Mouse (Mus musculus) mouse trophoblast stem cell (cell line): Measurements from ENCODE around the gene Tex48.

Experiments
- in situ Hi-C, 2 experiments: fragments of 300-500 bp; cut with MseI, MboI; formaldehyde crosslinking; loops; 2 replicates in 1 of 2; 3 replicates in 1 of 2; pipeline ENCODE4 v1.15.1; 2025

Tex48 gene

DNA sequence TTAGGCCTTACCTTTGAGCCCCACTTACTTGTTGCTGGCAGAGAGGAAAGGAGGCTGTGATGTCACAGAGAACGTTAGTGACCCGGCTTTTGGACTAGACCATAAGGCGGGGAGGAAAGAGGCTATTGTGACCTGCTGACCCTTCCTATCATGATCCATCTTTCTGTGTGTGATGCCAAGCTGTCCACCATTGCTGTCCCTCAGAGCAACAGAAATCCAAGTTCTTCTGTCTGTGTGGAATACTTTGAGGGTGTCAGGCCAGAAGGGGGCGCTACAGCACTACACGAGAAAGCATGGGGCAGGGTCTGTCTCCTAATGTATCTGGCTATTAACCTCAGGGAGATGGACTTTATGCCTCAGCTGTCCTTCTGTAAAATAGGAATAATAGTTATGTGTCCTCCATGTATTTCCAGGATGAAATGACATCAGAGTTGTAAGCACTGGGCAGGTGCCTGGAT lies at the start of gene Tex48:
Gene Tex48, minus strand, starts transcription at position 51 of the 458 bp plus-strand sequence.
- in situ Hi-C loops, result no loop called here

DNA sequence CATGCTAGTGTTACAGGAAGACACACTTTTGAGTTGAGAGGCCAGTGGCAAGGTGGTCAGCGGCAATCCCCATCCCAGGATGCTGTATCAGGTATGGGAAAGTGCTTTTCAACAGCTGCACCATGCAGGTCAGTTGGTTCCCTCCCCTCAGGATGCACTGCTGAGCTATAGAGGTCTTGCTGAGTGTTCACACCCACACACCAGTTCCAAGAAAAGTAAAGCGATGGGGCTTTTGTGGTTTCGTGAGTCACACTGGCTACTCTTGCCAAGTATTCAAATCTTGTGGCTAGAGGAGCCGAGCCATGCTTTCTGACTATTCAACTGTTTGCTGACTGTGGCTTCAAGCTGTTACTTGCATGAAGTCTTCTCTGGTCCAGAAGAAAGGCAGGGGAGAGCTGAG lies 46.0 kb upstream of the Tex48 start:
- in situ Hi-C loops, result no loop called here

DNA sequence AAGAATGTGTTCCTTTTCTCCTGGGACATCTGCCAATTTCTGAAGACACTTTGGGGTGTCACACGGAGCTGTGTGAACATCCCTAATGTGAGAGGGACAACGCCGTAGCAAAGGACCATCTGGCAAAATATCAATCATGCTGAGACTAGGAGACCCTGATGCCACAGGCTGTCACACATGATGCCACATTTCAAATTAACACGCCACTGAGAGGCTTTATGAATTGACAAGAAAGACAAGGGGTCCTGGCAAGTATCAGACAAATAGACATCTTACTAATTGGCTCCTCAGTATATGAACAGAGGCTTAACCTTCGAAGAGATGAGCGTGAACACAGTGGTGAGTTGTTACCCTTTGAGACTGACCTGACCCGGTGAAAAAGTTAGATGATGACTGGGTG lies 43.5 kb upstream of the Tex48 start:
- in situ Hi-C loops, result no loop called here

DNA sequence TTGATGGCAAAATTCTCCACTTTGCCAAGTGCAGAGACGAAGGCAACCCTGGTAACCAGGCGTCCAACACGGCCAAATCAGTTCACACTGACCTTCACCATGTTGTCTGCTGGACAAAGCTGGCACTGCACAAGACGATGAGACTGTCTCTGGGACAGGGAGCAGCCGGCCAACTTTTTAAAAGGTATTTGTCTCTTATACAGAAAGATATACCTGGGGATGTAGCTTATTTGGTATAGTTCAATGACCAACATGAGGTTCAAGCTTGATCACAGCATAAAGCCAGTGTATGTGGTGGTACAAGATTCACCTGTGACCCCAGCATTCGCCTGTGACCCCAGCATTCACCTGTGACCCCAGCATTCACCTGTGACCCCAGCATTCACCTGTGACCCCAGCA lies 41.1 kb upstream of the Tex48 start, which contains the start of gene Gm11214:
Gene Gm11214, minus strand, starts transcription at position 101 of the 400 bp plus-strand sequence.
- in situ Hi-C loops, result no loop called here

DNA sequence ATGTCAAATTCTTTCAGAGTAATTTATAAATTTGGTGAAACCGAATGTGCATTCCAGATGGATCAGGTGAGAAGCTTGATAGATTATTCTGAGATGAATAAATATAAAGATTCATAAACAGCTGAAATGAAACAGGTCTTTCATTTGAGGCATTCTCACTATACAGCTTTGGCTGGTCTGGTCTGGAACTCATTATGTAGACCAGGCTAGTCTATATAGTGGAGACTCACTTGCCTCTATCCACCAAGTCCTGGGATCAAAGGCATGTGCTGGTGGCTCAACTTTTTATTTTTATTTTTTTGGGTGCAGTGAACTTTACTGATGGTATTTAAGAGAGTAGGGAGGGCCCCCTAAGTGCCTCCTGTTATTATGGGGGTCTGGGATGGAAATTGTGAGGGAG lies 39.6 kb upstream of the Tex48 start:
- in situ Hi-C loops, result no loop called here

DNA sequence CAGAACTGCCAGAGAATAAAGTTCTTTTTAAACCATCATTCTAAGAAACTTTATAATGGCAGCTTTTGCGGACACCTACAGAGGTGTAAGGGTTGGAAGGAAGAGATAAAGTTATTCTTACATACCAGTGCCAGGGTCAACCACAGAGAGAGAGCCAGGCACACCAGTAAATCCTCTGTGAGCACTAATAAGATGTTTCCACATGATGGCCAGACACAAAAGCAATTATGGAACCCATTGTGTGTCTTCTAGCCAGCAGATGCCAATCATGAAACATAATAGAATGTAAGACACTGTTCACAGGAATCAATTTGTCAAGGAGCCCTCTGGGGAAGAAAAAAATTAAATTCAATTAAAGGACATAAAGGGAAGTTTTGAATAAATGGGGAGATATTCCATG lies 39.2 kb upstream of the Tex48 start:
- in situ Hi-C loops, result no loop called here

DNA sequence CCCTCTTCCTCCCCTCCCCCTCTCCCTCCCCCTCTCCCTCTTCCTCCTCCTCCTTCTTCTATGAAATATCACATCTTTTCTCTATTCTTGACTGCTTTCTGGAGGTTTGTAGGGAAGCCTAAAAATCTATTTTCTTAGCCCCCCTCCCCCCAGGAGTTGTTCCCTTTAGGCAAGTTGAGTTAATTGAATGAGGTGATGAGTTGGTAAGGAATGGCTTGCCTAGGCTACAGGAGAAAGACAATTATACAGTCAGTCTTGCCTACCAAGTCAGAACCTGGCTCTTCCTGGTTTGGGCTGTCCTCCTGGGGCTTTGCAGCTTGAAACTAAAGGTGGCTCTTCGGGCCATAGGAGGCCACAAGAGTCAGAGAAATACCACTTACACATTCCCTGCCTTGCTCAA lies 37.5 kb upstream of the Tex48 start:
- in situ Hi-C loops, result no loop called here

DNA sequence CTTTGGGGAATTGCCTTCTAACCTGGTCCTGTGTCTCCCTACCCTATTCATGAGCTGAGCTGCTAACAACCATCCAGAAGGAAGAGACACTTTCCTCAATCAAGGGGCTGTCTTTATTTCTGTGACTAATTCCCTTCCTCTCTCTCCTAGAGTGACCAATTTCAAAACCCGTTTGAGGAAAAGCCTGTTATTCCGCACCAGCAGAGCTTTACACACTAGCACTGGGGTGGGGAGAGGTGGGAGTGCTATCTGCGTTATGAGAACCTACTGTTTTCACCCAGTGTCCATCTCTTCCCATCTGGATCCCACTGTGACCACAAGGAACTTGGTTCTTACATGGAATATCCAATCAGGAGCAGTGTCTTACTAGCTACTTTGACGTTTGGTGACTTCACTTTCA lies 36.9 kb upstream of the Tex48 start:
- in situ Hi-C loops, result no loop called here

DNA sequence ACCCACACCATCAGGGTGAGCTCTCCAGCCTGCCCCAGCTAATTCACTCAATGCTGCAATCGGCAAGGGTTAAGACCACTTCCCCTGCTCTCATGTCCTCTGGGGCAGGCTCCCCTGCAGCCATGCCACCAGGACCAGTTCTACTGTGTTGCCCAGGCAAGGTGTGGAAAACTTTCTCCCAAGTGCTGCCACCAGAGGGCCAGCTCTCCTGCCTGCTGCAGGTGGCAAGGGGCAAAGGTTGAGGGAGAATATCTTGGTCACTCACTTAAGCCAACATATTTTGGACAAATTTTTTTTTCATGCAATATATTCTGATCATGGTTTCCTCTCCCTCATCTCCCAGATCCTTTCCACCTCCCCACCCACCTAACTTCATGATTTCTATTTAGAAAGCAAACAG lies 32.2 kb upstream of the Tex48 start:
- in situ Hi-C loops, result no loop called here

DNA sequence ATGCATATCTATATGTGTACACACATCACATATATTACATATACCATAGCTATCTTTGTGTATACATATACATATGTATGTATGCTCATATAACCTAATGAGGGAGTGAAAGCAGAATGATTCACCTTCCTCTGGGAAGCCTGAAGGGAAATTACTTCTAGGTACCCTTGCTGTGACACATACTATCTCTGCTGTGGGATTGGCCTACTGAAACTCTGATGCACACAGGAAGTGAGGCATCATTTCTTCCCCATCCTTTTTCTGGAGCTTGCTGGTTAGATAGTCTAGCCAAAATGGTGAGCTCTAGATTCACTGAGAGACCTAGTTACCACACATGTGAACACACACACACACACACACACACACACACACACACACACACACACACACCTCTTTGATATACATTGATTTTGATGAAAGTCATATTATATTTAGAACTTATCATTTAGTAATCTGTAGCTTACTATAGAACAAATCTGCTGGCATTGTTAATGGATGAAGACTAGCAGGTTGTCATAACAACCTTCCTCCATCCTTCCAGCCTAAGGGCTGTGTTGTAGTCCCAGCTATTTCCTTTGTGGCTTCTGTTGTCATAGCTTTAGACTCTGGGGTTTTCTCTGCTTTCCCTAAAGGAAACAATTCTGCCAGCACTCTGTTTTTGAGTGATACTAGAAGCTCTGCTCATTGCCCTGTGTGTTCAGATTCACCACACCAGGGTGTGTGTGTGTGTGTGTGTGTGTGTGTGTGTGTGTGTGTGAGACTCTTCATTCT lies 21.9 kb upstream of the Tex48 start:
- in situ Hi-C loops, result no loop called here

DNA sequence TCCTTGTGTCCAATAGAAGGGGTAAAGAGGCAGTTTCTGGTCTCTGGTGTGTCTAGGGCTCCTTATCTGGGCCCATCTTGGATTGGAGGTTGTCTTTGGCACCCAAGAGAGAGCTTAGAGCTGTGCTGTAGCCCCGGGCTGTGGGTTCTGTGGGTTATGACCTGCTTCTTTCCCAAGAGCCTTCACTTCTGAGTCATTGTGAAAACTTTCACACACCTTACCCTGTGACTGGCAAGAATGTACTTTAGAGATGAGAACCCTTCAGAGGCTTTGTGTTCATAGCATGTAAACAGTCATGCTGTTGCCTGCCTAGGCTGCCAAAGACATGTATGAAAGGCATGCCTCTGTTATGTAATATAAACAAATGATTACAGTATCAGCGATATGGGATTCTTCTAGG lies 17.6 kb upstream of the Tex48 start:
- in situ Hi-C loops, result no loop called here

DNA sequence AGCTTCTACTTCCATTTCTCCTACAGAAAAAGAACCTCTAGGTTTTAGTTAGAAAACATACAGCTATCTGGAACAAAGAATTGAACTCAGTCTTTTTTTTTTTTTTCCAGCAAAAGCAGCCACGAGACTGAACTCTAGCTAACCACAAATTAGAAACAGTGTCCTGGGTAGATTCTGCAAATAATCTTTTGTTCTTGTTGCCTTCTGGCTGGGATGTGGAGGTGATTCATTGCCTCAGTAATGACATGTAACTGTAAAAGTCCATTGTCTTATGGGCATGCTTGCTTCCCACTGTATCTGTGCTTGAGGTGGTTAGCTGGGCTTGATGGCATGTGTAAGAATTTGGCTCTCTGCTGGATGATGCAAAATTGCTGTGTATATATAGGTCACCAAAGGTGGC lies 16.4 kb upstream of the Tex48 start:
- in situ Hi-C loops, result no loop called here

DNA sequence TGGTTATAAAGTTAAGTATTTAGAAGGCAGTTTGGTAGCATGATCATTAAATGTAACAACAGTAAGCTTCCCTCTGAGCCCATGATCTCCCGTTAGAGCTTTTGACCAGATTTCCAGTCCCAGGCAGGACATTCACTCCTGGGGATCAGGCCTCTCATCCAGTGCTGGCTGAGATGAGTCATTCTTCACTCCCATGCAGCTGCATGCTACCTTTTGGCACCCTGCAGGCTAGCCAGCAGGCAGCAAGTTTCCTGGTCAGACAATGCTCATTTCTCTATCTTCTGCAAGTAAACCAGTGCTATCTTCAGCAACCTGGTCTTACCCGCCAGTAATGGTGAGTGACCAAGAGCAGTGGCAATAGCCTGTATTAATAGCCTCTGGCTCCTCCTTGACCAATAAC lies 11.0 kb upstream of the Tex48 start:
- in situ Hi-C loops, result no loop called here

DNA sequence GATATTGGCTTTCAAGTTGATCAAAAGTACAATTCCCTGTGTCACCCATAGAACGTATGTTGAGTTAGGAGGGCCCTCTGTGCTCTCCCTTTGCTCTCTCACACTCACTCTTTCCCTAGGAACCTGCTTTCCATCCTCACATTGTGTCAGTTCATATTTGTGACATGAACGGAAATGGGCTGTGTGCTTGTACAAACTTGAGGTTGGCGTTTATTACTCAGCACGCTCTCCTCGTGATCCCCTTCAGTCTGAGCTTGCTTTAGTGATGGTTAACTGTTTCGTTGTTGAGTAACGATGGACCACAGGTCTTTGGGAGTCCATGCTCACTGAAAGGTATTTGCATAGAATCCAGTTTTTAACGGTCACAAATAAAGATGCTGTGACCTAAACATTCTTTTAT lies 4.9 kb upstream of the Tex48 start:
- in situ Hi-C loops, result no loop called here

DNA sequence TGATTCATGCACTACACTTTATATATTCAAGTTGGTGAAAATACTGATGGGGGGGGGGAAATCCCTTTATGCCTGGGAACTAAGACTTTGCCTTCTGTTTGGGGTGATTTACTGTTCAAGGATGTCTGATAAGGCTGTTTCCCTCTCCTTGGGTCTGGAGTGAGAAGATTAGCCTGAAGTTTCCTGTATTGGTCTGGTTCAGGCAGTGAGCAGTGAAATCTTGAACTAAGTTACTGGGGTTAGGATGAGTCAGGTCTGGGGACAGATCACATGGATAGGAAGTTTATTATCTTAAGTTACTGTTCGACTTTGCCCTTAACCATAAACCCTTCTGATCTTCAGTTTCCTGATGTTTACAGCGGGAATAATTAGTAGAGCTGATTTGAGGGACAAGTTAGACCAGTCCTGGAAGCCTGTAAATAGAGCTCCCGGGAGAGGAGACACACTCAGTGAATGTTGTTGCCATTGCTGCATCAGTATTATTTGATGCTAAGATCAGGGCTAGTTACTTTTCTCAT lies 3.4 kb upstream of the Tex48 start:
- in situ Hi-C loops, result no loop called here

DNA sequence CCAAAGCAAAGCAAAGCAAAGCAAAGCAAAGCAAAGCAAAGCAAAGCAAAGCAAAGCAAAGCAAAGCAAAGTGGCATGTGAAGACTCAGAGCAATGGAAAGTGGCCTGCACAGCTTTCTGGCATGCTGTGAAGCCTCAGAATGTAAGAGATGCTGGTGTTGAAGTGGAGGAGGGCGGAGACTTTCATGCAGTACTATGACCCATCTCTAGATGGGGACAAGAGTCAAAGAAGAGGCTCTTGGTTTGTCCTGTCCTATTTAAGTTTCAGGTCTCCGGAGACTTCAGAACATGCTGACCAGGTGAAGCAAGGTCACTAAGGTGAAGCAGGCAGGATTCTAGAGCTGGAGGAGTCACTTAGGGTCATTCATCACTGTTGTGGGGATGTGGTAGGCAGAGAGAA lies 367 bp downstream of the Tex48 start:
- in situ Hi-C loops, result no loop called here

DNA sequence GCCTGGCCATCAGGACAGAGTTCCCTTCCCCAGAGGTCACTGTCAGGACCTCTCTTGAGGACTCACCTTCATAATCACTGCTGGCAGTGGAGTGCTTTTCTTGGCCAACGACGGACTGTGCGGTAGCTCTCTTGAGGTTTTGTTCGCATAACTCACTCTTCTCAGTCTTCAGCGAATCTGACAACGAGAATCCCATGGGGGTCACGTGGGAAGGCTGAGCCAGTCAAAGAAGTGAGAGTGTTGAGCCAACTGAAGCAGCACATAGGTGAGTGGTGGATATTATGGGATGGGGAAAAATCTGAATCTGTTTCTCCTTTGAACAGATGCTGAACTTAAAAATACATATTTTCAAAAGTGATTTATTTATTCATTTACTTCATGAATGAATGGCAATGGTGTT lies 13.8 kb downstream of the Tex48 start:
- in situ Hi-C loops, result no loop called here

DNA sequence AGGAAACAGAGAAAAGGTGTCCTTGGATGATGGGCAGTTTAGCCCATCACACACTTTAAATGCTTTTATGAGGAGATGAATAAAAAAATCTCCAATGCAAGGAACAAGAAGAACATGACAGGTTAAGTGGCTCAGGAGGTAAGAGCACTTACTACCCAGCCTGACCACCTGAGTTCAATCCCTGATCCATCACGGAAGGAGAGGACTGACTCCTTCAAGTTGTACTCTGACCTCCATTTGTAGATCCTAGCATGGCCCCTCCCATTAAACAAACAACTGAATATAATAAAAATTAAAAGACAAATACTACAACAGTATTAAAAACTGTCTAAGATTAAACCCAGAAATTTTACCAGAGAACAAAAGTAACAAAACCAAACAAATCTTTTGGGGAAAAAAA lies 16.3 kb downstream of the Tex48 start:
- in situ Hi-C loops, result no loop called here

DNA sequence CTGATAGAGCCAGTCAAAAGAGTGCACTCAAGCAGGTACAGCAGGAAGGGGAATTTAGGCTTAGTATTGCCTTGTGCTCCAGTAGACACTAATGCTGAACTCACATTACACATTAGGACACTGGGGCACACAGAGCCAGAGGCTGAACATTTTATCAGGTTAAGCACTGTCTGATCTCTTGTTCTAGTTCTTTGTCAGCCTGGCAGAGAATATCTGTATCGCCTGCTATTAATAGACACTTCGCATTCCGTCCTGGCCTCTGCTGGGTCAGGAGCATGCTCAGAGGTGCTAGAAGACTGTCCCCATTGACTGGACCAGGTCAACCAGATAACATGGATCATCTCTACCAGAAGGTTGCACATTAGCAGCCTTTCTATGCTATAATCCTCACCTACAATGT lies 16.7 kb downstream of the Tex48 start:
- in situ Hi-C loops, result no loop called here

DNA sequence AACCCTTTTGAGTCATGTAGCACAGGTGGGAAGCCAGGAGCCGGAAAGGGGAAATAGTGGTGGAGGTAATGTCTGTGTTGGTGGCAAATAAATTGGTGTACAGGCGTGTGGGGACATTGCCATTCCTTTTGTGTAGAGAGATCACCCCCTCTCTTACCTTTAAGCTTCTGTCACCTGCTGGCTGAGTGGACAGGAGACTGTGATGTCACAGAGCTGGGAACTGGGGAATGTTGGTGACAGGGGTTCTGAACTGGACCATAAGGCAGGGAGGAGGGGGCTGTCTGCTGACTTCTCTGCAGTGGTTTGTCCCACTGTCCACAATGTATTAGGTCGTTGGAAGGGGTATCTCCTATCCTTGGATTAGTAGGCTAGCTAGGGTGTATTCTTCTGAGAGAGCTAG lies 17.3 kb downstream of the Tex48 start, which contains the start of gene Gm11213:
Gene Gm11213, minus strand, starts transcription at position 317 of the 400 bp plus-strand sequence.
- in situ Hi-C loops, result no loop called here

DNA sequence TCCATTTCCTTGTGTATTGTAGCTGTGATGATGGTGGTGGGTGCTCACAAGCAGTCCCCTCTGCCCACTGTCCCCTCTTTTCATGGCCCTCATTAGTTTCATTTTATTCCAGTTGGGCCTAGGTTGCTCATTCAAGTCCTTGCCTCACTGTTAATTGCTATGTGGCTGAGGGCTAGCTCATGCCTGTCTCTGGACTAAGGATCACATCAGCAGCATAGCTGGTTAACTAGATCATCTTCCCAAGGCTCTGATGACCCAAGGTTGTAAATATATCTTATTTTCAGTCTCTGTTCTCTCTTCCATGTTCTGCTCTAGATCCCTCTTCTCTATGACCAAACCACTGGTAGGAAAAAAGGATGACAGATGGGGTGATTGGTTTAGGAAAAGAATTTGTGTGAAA lies 21.0 kb downstream of the Tex48 start:
- in situ Hi-C loops, result no loop called here

DNA sequence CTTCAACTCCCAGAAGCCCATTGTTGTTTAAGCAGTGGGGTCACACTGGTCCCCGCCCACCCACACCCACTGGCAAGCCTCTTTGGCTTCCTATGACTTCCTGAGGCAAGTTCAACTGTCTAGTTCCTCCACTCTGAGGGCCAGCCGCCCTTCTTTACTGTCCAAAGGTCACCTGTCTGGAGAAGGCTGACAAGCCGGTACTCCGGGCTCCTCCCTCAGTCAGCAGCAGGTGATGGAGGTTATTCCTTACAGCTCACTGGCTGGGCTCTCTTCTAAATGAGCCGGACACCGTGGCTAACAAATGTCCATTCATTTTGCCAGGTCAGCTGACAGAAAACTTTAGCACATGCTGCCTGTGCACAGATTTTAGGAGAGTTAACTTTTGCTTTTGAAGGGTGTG lies 21.4 kb downstream of the Tex48 start:
- in situ Hi-C loops, result no loop called here

DNA sequence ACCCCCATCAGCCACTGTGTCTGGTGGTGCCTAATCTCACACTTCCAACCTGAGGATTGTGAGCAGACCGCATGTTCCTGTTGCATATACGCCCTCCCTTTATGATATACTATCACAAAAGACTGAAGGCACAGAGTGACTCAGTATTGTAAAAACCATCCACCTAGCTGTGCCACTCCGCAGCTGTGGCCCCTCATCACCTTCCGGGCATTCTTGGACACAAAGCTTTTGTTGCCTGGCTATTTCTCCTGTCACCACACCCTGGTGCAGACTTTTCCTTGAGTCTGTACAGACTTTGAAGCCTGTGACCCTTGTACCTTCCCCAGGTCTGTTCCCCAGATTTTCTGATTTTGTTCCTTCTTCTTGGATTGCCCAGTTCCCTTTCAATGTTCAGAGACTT lies 26.2 kb downstream of the Tex48 start:
- in situ Hi-C loops, result no loop called here

DNA sequence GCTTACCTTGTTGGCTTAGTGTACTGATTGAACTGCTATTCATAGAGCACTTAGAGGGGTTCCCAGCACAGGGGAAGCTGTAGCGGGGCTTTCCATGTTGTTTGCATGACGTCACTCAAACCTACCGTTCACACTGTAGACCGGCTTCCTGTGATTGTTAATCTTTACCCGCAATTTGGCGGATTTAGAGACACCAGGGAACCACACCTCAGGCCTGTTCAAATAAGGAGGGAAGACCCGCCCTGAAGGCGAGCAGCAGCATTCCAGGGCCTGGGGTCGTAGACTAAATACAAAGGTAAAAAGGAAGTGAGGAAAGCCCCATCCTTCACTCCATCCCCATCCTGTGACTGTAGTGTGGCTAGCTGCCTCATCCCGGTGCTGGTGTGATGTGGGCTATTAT lies 27.0 kb downstream of the Tex48 start:
- in situ Hi-C loops, result no loop called here
